Mouse (Mus musculus): ENCODE measurements around the gene Setd1b. TPM values are rescaled to one million over a fixed set of nuclear protein-coding genes. Genes with fewer than 3 reads are reported as not detected.
A peak's percentile ranks its signal among the peaks of the same experiment; 100 is the strongest.

Setd1b gene
- polyA plus RNA-seq, 1 experiment from 2014 or later: 9.8 TPM

DNA sequence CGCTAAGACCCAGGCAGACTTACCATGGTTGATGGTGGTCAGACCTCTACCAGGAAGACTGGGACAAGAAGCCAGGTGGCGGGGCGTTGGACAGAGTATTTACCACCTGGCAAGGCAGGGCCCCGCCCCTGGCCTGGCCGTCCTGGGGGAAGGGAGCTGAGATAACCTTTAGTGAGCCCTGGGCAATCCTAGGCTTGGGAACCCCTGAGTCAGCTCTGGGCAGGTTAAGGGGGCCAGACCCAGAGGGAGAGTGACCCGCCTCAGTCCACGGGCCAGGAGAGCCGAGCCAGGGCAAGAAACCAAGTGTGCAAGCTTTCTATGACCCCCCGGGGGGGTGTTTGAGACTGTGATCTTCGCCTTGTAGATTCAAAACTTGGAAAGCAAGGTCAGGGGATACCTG is 40.7 kb downstream of the Setd1b start, which contains the start of gene Hpd:
Gene Hpd (minus strand): TSS at position 77 of the 400 bp plus-strand sequence.
- no peak within 1 kb of the TSS for H3K4me3 ChIP-seq (ENCODE audit: low read depth, low read length)
- H3K9ac ChIP-seq (ENCODE audit: low read length): no peak within 1 kb of the TSS
- H3K9me3 ChIP-seq (ENCODE audit: control insufficient read depth, low read length): no peaks in the 10 kb centered on the region
- ATAC-seq (ENCODE audit: low FRiP score) (no peak), DNase-seq (ENCODE audit: low spot score, missing footprints) (no peak)
- H3K27ac ChIP-seq (ENCODE audit: low read depth, low read length): no peak within 1 kb of the TSS
- H3K4me1 ChIP-seq (ENCODE audit: control insufficient read depth, insufficient read depth, low read length): no peaks in the 10 kb centered on the region
- no peaks in the 10 kb centered on the region for H3K36me3 ChIP-seq (ENCODE audit: control insufficient read depth, insufficient read depth, low read length)
- no peak within 1 kb of the TSS for H3K4me2 ChIP-seq
- H3K27me3 ChIP-seq (ENCODE audit: control insufficient read depth, insufficient read depth, low read length): no peaks in the 10 kb centered on the region
- WGBS: 84% methylated on average over 10 of the region's 10 CpGs

DNA sequence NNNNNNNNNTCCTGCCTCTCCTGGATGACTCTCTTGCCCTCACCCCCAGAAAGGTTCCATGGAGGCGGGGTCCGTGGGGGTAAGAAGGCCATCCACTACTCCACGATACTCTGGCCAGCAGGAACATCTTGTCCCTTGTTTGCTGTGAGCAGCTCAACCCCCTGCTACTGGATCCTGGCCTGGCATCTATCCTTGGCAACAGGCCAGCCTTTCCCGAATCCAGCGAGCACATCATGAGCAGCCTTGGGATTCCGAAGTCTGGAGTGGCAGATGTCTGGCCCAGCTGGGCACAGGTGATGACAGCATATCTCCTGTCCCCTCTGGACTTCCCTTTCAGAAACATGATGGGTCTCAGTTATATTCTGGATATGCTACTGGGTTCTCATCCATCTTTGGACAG is 44.0 kb downstream of the Setd1b start:
- H3K36me3 ChIP-seq (ENCODE audit: control insufficient read depth, insufficient read depth, low read length): no peaks in the 10 kb centered on the region
- no peak overlapping the region for H3K27ac ChIP-seq (ENCODE audit: low read depth, low read length)
- 90% methylated on average over 6 of the region's 6 CpGs for WGBS
- H3K4me2 ChIP-seq: no peak overlapping the region
- H3K27me3 ChIP-seq (ENCODE audit: control insufficient read depth, insufficient read depth, low read length): no peaks in the 10 kb centered on the region
- no peak for DNase-seq (ENCODE audit: low spot score, missing footprints)
- no peaks in the 10 kb centered on the region for H3K4me1 ChIP-seq (ENCODE audit: control insufficient read depth, insufficient read depth, low read length)
- no peak overlapping the region for H3K9ac ChIP-seq (ENCODE audit: low read length)
- no peaks in the 10 kb centered on the region for H3K9me3 ChIP-seq (ENCODE audit: control insufficient read depth, low read length)
- no peak for ATAC-seq (ENCODE audit: low FRiP score)
- no peak overlapping the region for H3K4me3 ChIP-seq (ENCODE audit: low read depth, low read length)

GRCm38 (mm10) chr5:123187306-123187705 is 45.3 kb downstream of the Setd1b start:
- WGBS: 88% methylated on average over 3 of the region's 3 CpGs
- no peaks in the 10 kb centered on the region for H3K4me1 ChIP-seq (ENCODE audit: control insufficient read depth, insufficient read depth, low read length)
- no peak overlapping the region for H3K27ac ChIP-seq (ENCODE audit: low read depth, low read length)
- no peak overlapping the region for H3K9ac ChIP-seq (ENCODE audit: low read length)
- ATAC-seq (ENCODE audit: low FRiP score): no peak
- peak; percentile 17 for DNase-seq (ENCODE audit: low spot score, missing footprints)
- H3K27me3 ChIP-seq (ENCODE audit: control insufficient read depth, insufficient read depth, low read length): no peaks in the 10 kb centered on the region
- H3K4me3 ChIP-seq (ENCODE audit: low read depth, low read length): no peak overlapping the region
- H3K9me3 ChIP-seq (ENCODE audit: control insufficient read depth, low read length): no peaks in the 10 kb centered on the region
- H3K36me3 ChIP-seq (ENCODE audit: control insufficient read depth, insufficient read depth, low read length): no peaks in the 10 kb centered on the region
- no peak overlapping the region for H3K4me2 ChIP-seq

GRCm38 (mm10) chr5:123190912-123191311 is 48.9 kb downstream of the Setd1b start:
- H3K4me1 ChIP-seq (ENCODE audit: control insufficient read depth, insufficient read depth, low read length): no peaks in the 10 kb centered on the region
- H3K9ac ChIP-seq (ENCODE audit: low read length): no peak overlapping the region
- no peak overlapping the region for H3K4me2 ChIP-seq
- no peaks in the 10 kb centered on the region for H3K9me3 ChIP-seq (ENCODE audit: control insufficient read depth, low read length)
- H3K27me3 ChIP-seq (ENCODE audit: control insufficient read depth, insufficient read depth, low read length): no peaks in the 10 kb centered on the region
- DNase-seq (ENCODE audit: low spot score, missing footprints): peak; percentile 14
- H3K27ac ChIP-seq (ENCODE audit: low read depth, low read length): no peak overlapping the region
- 67% methylated on average over 3 of the region's 3 CpGs for WGBS
- H3K36me3 ChIP-seq (ENCODE audit: control insufficient read depth, insufficient read depth, low read length): no peaks in the 10 kb centered on the region
- no peak overlapping the region for H3K4me3 ChIP-seq (ENCODE audit: low read depth, low read length)
- no peak for ATAC-seq (ENCODE audit: low FRiP score)

- DNase-seq (ENCODE audit: low spot score, missing footprints) (no peak), ATAC-seq (ENCODE audit: low FRiP score) (no peak)
- Histone ChIP-seq H3K27ac (ENCODE audit: low read depth, low read length) (no peak overlapping the region), H3K4me2 (no peak overlapping the region), H3K9me3 (ENCODE audit: control insufficient read depth, low read length) (no peaks in the 10 kb centered on the region), H3K4me1 (ENCODE audit: control insufficient read depth, insufficient read depth, low read length) (no peaks in the 10 kb centered on the region), H3K4me3 (ENCODE audit: low read depth, low read length) (no peak overlapping the region), H3K9ac (ENCODE audit: low read length) (no peak overlapping the region), H3K27me3 (ENCODE audit: control insufficient read depth, insufficient read depth, low read length) (no peaks in the 10 kb centered on the region), H3K36me3 (ENCODE audit: control insufficient read depth, insufficient read depth, low read length) (no peaks in the 10 kb centered on the region)
- 87% methylated on average over 6 of the region's 6 CpGs for WGBS
Measured at GRCm38 (mm10) chr5:123191427-123191826, 49.4 kb downstream of the Setd1b start.

GRCm38 (mm10) chr5:123192606-123193150 is 50.7 kb downstream of the Setd1b start:
- DNase-seq (ENCODE audit: low spot score, missing footprints): peak; percentile 57
- Histone ChIP-seq H3K4me3 (ENCODE audit: low read depth, low read length) (no peak overlapping the region), H3K27me3 (ENCODE audit: control insufficient read depth, insufficient read depth, low read length) (no peaks in the 10 kb centered on the region), H3K36me3 (ENCODE audit: control insufficient read depth, insufficient read depth, low read length) (no peaks in the 10 kb centered on the region), H3K9ac (ENCODE audit: low read length) (no peak overlapping the region), H3K4me1 (ENCODE audit: control insufficient read depth, insufficient read depth, low read length) (no peaks in the 10 kb centered on the region), H3K4me2 (no peak overlapping the region), H3K9me3 (ENCODE audit: control insufficient read depth, low read length) (no peaks in the 10 kb centered on the region), H3K27ac (ENCODE audit: low read depth, low read length) (no peak overlapping the region)
- WGBS: 55% methylated on average over 9 of the region's 9 CpGs
- no peak for ATAC-seq (ENCODE audit: low FRiP score)

DNA sequence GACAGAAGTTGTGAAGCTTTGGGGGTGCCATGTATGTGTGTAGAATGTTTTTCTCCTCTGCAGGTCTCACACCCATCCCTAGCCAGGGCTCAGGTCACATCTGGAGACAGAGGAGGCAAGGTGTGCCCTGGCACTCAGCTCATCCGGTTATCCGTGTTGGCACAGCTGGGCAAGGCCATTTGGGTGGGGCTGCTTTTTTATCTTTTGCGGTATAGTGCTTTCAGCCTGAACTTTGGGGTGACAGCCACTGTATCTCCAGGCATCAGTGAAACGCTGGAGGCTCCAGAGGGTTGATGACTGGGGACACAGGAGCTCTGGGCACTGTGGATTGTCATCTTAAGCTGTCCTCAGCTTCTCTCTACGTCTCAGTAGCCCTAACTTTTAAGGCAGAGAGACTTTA is 51.4 kb downstream of the Setd1b start:
- WGBS: 91% methylated on average over 5 of the region's 5 CpGs
- ATAC-seq (ENCODE audit: low FRiP score) (no peak), DNase-seq (ENCODE audit: low spot score, missing footprints) (no peak)
- H3K4me3 ChIP-seq (ENCODE audit: low read depth, low read length): no peak overlapping the region
- H3K4me1 ChIP-seq (ENCODE audit: control insufficient read depth, insufficient read depth, low read length): no peaks in the 10 kb centered on the region
- H3K27ac ChIP-seq (ENCODE audit: low read depth, low read length): no peak overlapping the region
- no peaks in the 10 kb centered on the region for H3K9me3 ChIP-seq (ENCODE audit: control insufficient read depth, low read length)
- H3K9ac ChIP-seq (ENCODE audit: low read length): no peak overlapping the region
- no peaks in the 10 kb centered on the region for H3K36me3 ChIP-seq (ENCODE audit: control insufficient read depth, insufficient read depth, low read length)
- no peaks in the 10 kb centered on the region for H3K27me3 ChIP-seq (ENCODE audit: control insufficient read depth, insufficient read depth, low read length)
- no peak overlapping the region for H3K4me2 ChIP-seq

DNA sequence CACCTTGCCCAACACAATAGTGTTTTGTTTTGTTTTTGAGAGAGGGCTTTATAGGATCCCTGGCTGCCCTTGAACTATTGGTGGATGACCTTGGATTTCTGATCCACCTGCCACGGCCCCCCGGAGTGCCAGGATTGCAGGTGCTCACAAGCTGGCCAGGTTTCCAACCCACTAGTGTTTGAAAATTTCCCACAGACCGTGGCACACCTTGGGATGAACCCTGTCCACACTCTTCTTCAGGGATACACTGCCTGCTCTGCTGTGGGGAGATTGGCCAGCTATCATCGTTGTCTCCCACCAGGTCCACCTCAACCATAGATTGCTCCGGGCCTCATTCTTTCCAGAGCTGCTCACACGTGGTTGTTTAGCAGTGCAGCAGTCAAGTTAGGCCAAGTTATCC is 52.9 kb downstream of the Setd1b start:
- 89% methylated on average over 6 of the region's 6 CpGs for WGBS
- peak; percentile 12 for DNase-seq (ENCODE audit: low spot score, missing footprints)
- no peak overlapping the region for H3K4me2 ChIP-seq
- H3K4me1 ChIP-seq (ENCODE audit: control insufficient read depth, insufficient read depth, low read length): no peaks in the 10 kb centered on the region
- H3K9ac ChIP-seq (ENCODE audit: low read length): no peak overlapping the region
- H3K27ac ChIP-seq (ENCODE audit: low read depth, low read length): no peak overlapping the region
- H3K4me3 ChIP-seq (ENCODE audit: low read depth, low read length): no peak overlapping the region
- H3K36me3 ChIP-seq (ENCODE audit: control insufficient read depth, insufficient read depth, low read length): no peaks in the 10 kb centered on the region
- H3K27me3 ChIP-seq (ENCODE audit: control insufficient read depth, insufficient read depth, low read length): no peaks in the 10 kb centered on the region
- ATAC-seq (ENCODE audit: low FRiP score): no peak
- H3K9me3 ChIP-seq (ENCODE audit: control insufficient read depth, low read length): no peaks in the 10 kb centered on the region

GRCm38 (mm10) chr5:123195500-123196000 is 53.6 kb downstream of the Setd1b start:
- ATAC-seq (ENCODE audit: low FRiP score): no peak
- no peaks in the 10 kb centered on the region for H3K36me3 ChIP-seq (ENCODE audit: control insufficient read depth, insufficient read depth, low read length)

More at GRCm38 (mm10) chr5:123195500-123196000, 53.6 kb downstream of the Setd1b start:
- Histone ChIP-seq H3K4me2 (no peak overlapping the region), H3K4me3 (ENCODE audit: low read depth, low read length) (no peak overlapping the region), H3K9me3 (ENCODE audit: control insufficient read depth, low read length) (no peaks in the 10 kb centered on the region), H3K4me1 (ENCODE audit: control insufficient read depth, insufficient read depth, low read length) (no peaks in the 10 kb centered on the region), H3K27me3 (ENCODE audit: control insufficient read depth, insufficient read depth, low read length) (no peaks in the 10 kb centered on the region), H3K9ac (ENCODE audit: low read length) (no peak overlapping the region), H3K27ac (ENCODE audit: low read depth, low read length) (no peak overlapping the region)
- 93% methylated on average over 16 of the region's 16 CpGs for WGBS
- peak; percentile 66 for DNase-seq (ENCODE audit: low spot score, missing footprints)
